Mouse (Mus musculus): Measurements from ENCODE around the gene Gng5. TPM values are rescaled to one million over a fixed set of nuclear protein-coding genes. Genes with fewer than 3 reads are reported as not detected.

The Gng5 gene
- polyA plus RNA-seq (2021; fragmentation: Nextera tagmentation) = 279 and 373 TPM in 2 replicates
- long read RNA-seq, experiment 1, transcript Gng5-201 (3 exons, 593 nt) = major isoform, 32 of 34 reads
- long read RNA-seq, experiment 1, partial matches to known transcripts = 0 of 34 reads
- long read RNA-seq, experiment 1, other reads (novel, unspliced or antisense) = 0 of 34 reads
- long read RNA-seq, experiment 2, transcript Gng5-201 (3 exons, 593 nt) = major isoform, 192 of 197 reads
- long read RNA-seq, experiment 2, partial matches to known transcripts = 3 of 197 reads
- long read RNA-seq, experiment 2, other reads (novel, unspliced or antisense) = 1 of 197 reads

GRCm38 (mm10) chr3:146499431-146500002 is at the start of gene Gng5, which contains the start of gene Spata1:
Gene Gng5 (plus strand): TSS chr3:146499807.
Gene Spata1 (minus strand): TSS chr3:146499753.

GRCm38 (mm10) chr3:146520798-146521651 is 21.4 kb downstream of the Gng5 start, which contains the start of gene Rpf1:
Gene Rpf1 (minus strand): TSS chr3:146521429.

Other genes with a start within 250 kb of the Gng5 start
- gene Ssx2ip, start 95.2 kb upstream of the Gng5 start, polyA plus RNA-seq (2021; fragmentation: Nextera tagmentation) = 18.1 and 35.3 TPM in 2 replicates
- gene Ctbs, start 50.0 kb upstream of the Gng5 start, polyA plus RNA-seq (2021; fragmentation: Nextera tagmentation) = 6.4 and 6.6 TPM in 2 replicates
- gene Spata1, start 54 bp upstream of the Gng5 start, polyA plus RNA-seq (2021; fragmentation: Nextera tagmentation) = 0.93 and 1.0 TPM in 2 replicates
- 12.2 and 12.4 TPM in 2 replicates for gene Rpf1, start 21.6 kb downstream of the Gng5 start, polyA plus RNA-seq (2021; fragmentation: Nextera tagmentation)
- 0.39 and 0.88 TPM in 2 replicates for gene Uox, start 70.6 kb downstream of the Gng5 start, polyA plus RNA-seq (2021; fragmentation: Nextera tagmentation)
- gene Dnase2b, start 115.8 kb downstream of the Gng5 start, polyA plus RNA-seq (2021; fragmentation: Nextera tagmentation) = not detected in 2 replicates
- not detected in 2 replicates for gene 4930503B20Rik, start 151.5 kb downstream of the Gng5 start, polyA plus RNA-seq (2021; fragmentation: Nextera tagmentation)
- 0.64 and 0.85 TPM in 2 replicates for gene Samd13, start 185.8 kb downstream of the Gng5 start, polyA plus RNA-seq (2021; fragmentation: Nextera tagmentation)